In the genomic region with DNA sequence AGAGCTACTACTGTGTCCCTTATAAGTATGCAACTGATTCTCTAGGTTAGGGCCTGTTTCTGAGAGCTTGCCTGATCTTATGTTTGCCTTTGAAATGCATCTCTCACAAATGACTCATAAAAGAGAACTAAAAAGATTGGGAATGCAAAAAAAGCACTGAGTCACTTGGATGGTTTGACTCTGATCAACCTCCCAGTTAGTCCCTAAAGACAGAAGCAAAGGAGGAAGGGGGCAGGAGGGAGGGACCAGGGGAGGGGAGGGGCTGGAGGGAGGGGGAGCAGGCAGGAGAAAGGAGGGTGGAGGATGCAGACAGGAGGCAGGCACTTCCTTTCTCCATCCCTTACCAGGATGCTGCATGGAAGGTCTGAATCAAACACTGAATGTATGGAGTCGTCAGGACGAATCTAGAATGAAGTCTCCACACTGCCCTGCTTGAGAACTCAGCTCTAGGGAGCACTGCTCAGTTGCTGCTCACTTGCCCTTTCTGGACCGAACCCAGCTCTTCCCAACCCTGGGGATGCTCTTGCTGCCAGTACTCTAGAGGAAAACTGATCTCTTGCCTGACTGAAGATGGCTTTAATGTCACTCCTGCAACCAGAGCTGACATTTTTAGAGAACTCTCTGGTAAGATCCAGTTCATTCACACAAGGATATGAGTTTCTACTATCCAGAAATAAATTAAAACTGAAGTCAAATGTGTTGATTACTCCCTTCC, we compare ENCODE assay signal across 33 mouse cellular contexts.
DNase-seq lines count a peak whose midpoint lies in the region; ATAC-seq lines count a peak whose summit lies in the region.
"Had no signal": no experiment of that assay in that cellular context is flagged by ENCODE, and none has a peak within 500 bp of the region (broad histone marks: within the 10 kb centered on the region; RNA-seq: fewer than 3 reads in every experiment).

No protein-coding gene starts in this region.

- WGBS in intestine, embryonic 15.5 days: 49% methylated on average over 3 of the region's 3 CpGs

- H3K4me1 ChIP-seq in intestine, embryonic 15.5 days (replicated peaks): no peaks in the 10 kb centered on the region
- H3K4me1 ChIP-seq: forebrain, embryonic 15.5 days; heart, embryonic 12.5 days; neural tube, embryonic 12.5 days had no signal

- H3K4me2 ChIP-seq in intestine, embryonic 15.5 days (replicated peaks): no peak overlapping the region
- H3K4me2 ChIP-seq: forebrain, embryonic 15.5 days; heart, embryonic 12.5 days; hindbrain, embryonic 14.5 days; kidney, embryonic 15.5 days; neural tube, embryonic 12.5 days had no signal

- H3K9ac ChIP-seq in intestine, embryonic 15.5 days: no peak overlapping the region
- H3K9ac ChIP-seq: forebrain, embryonic 15.5 days; heart, embryonic 12.5 days; hindbrain, embryonic 14.5 days; kidney, embryonic 15.5 days; liver, embryonic 14.5 days; neural tube, embryonic 12.5 days had no signal

- DNase-seq in gastrocnemius, adult 18-20 months (ENCODE audit: low spot score): peak; percentile 72
- no peak for DNase-seq in gastrocnemius, postnatal 4 days (ENCODE audit: low spot score in 2 of 2)
- DNase-seq in brain, adult 2 months (ENCODE audit: low read depth, low spot score): peak; percentile 46
- DNase-seq in gastrocnemius, postnatal 14 days: peak; percentile 32
- DNase-seq in skeletal muscle tissue, adult 2 months (ENCODE audit: low read depth, low spot score): peak; percentile 80
- no peak for DNase-seq in right cerebral cortex, postnatal 10 days (ENCODE audit: low spot score in 2 of 2)
- DNase-seq in retina, postnatal 1 day: no peak
- DNase-seq: adrenal gland, adult 8-10 months; cerebellum, adult 8-10 months; cerebellum, postnatal 25 days; heart, adult 2 months; heart, postnatal 4 days; kidney, adult 18-20 months; kidney, postnatal 36 days; layer of hippocampus, postnatal 36 days; liver; lung, adult 2 months; lung, postnatal 10 days; midbrain, embryonic 14.5 days; right cerebral cortex, postnatal 25 days; spleen, adult 18-20 months; thymus, adult 18-20 months; thymus, postnatal 25 days had no signal

- H3K27ac ChIP-seq in intestine, embryonic 15.5 days: no peak overlapping the region
- H3K27ac ChIP-seq: forebrain, embryonic 10.5 days; forebrain, embryonic 15.5 days; heart, adult 2 months; hindbrain, embryonic 14.5 days; kidney, embryonic 15.5 days; layer of hippocampus, adult 2 months; liver, embryonic 14.5 days; neural tube, embryonic 12.5 days had no signal

- no peaks in the 10 kb centered on the region for H3K9me3 ChIP-seq in intestine, embryonic 15.5 days
- H3K9me3 ChIP-seq: forebrain, embryonic 10.5 days; forebrain, embryonic 15.5 days; heart, embryonic 12.5 days; kidney, embryonic 15.5 days; neural tube, embryonic 12.5 days had no signal

- H3K4me3 ChIP-seq in intestine, embryonic 15.5 days (replicated peaks): no peak overlapping the region
- H3K4me3 ChIP-seq: forebrain, embryonic 10.5 days; forebrain, embryonic 15.5 days; heart, adult 2 months; heart, embryonic 12.5 days; kidney, embryonic 15.5 days; layer of hippocampus, adult 2 months; neural tube, embryonic 12.5 days had no signal

- ATAC-seq in intestine, embryonic 15.5 days: no peak
- ATAC-seq: forebrain, embryonic 15.5 days; inflammation-experienced regulatory T-cells, adult 6 months had no signal

- intact Hi-C loops in gastrocnemius, postnatal 14 days (cut with DNase I; ENCODE audit: low total_unique reads): no loop called here

- no peaks in the 10 kb centered on the region for H3K27me3 ChIP-seq in intestine, embryonic 15.5 days (replicated peaks)
- H3K27me3 ChIP-seq: forebrain, embryonic 15.5 days; heart, embryonic 12.5 days; neural tube, embryonic 12.5 days had no signal

- no peaks in the 10 kb centered on the region for H3K36me3 ChIP-seq in intestine, embryonic 15.5 days
- H3K36me3 ChIP-seq: forebrain, embryonic 10.5 days; forebrain, embryonic 15.5 days; heart, embryonic 12.5 days; kidney, embryonic 15.5 days; neural tube, embryonic 12.5 days had no signal

Comparison
In these comparisons a context has a peak if more than half of its experiments do, and no peak if none do; other contexts are left out.
1. DNase-seq: peak in gastrocnemius, adult 18-20 months (single experiment), brain, adult 2 months (single experiment), gastrocnemius, postnatal 14 days (single experiment) and skeletal muscle tissue, adult 2 months (single experiment); none in gastrocnemius, postnatal 4 days (0 of 2), right cerebral cortex, postnatal 10 days (0 of 2) and retina, postnatal 1 day (single experiment).